Comparison of ENCODE assay signal across 15 mouse cellular contexts in the genomic region with DNA sequence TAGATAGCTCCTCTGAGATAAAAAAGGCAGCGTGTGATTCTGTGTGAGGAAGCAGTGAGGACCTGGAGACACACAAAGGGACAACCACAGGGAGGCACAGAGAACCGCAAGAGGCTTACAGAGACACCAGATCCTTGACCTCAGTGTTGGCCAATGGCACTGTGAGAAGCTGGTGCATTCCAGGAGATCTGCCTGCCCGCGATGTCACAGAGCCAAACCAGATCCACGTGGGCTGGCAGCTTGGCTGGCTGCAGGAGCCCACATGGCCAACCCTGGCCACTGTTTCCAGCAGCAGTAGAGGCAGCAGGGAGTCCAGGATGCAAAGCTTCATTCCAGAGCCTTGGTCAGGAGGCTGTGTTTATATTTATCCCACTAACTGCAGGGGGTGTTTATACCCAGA. TPM values are rescaled to one million over a fixed set of nuclear protein-coding genes. Genes with fewer than 3 reads are reported as not detected.
A peak's percentile ranks its signal among the peaks of the same experiment; 100 is the strongest.
DNase-seq lines count a peak whose midpoint lies in the region.
"Had no signal": no experiment of that assay in that cellular context is flagged by ENCODE, and none has a peak within 500 bp of the region (broad histone marks: within the 10 kb centered on the region; RNA-seq: fewer than 3 reads in every experiment).

No protein-coding gene starts in this region.

- peak; percentile 63 for DNase-seq in adrenal gland, adult 2 months
- no peak for DNase-seq in adrenal gland, postnatal 4 days (ENCODE audit: low spot score in 2 of 2)
- peak; percentile 80 for DNase-seq in 3134 (ENCODE audit: extremely low read depth, insufficient read length, low spot score)
- DNase-seq in adrenal gland, postnatal 25 days, result peak; percentile 36
- DNase-seq in cerebellum, postnatal 10 days, result peak; percentile 88 to 90
- no peak for DNase-seq in thymus, postnatal 36 days
- DNase-seq in urinary bladder, postnatal 25 days (ENCODE audit: low spot score), result no peak
- no peak for DNase-seq in embryo, embryonic 9.5 days (ENCODE audit: extremely low spot score)
- DNase-seq: B cell, adult 2 months; kidney, postnatal 25 days; layer of hippocampus, postnatal 36 days; lung, adult 2 months had no signal

RNA-seq across cellular contexts. Expression of a gene that starts 27.0 kb away (rescaled TPM):
- total RNA-seq in adrenal gland, adult 2 months (2021), result under 1 TPM; 0.28 to 0.66 TPM
- 0.72 and 1.2 TPM in 2 replicates for polyA plus RNA-seq in adrenal gland, adult 2 months (2012; rRNA removed)
- under 1 TPM; 0.20 to 0.64 TPM for total RNA-seq in adrenal gland, postnatal 4 days (2021)
- 0.73 and 0.76 TPM in 2 replicates for total RNA-seq in adrenal gland, postnatal 25 days (2021)
- total RNA-seq: G1E; heart, postnatal 25 days had no signal
- polyA plus RNA-seq: G1E; intestine, embryonic 15.5 days had no signal

Comparison
In these comparisons a context has a peak if more than half of its experiments do, and no peak if none do; other contexts are left out.
1. DNase-seq: peak in adrenal gland, adult 2 months (single experiment), 3134 (single experiment), adrenal gland, postnatal 25 days (single experiment) and cerebellum, postnatal 10 days (2 of 2); none in adrenal gland, postnatal 4 days (0 of 2), thymus, postnatal 36 days (0 of 2), urinary bladder, postnatal 25 days (single experiment) and embryo, embryonic 9.5 days (single experiment).